Mouse (Mus musculus): ENCODE data around the gene Cnot4. TPM values are rescaled to one million over a fixed set of nuclear protein-coding genes. Genes with fewer than 3 reads are reported as not detected.
A peak's percentile ranks its signal among the peaks of the same experiment; 100 is the strongest.

Cnot4 gene
- polyA plus RNA-seq, 1 experiment from 2014 or later = 27.9 TPM

DNA sequence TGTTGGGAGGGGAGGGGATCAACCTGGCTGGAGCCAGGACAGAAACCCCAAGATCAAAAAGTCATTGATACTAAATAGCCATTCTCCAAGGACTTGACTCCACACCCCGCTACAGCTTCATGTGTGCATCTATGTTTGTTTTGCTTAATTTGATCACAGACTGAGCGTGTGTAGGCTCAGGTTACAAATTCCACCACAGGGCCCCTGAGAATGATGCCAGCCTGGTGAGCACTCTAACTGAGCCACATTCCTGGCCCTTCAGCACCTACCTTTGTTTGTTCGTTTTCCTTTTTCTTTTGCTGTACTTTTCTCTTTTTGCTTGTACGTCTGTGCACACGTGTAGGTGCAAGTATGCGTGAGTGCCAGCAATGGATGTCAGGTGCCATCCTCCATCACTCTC lies 144.3 kb downstream of the Cnot4 start:
- H3K4me2 ChIP-seq (replicated peaks) = no peak overlapping the region
- 35% methylated on average over 6 of the region's 6 CpGs for WGBS
- no peak for ATAC-seq (ENCODE audit: insufficient number of reproducible peaks, insufficient read depth, low FRiP score, low TSS enrichment)

DNA sequence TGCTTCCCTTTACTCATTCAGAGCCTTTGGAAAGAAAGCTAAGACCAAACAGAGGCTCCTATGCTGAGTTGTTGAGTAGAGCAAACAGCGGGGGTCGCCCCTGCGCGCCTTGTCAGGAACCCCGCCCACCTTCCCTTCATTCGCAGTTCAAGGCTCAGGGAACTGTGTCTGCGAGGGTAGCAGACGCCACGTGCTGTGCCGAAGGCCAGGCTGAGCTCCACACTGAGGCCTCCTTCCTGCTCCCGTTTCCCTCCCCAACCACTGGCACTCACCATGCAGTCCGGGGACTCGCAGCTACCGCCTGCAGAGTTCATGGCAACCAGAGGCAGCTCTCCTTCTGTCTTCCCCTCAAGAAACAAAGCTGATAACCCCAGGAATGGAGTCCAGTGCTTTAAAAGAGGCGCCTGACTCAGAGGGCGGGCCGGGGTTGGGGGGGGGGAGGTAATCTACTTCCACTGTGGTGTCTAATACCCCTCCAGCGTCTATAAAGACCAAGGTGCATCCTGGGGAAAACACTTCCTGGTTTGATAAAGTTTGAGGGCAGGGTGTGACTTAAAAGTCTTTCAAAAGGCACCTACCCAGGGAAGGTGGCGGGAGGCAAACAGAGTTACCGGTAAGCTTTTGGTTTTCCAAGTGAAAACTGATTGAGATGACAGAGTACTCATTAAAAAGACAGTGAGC lies 145.3 kb downstream of the Cnot4 start, which contains the start of gene Slc23a4:
Gene Slc23a4, minus strand, starts transcription at position 324 of the 681 bp plus-strand sequence.
- H3K27me3 ChIP-seq = no peaks in the 10 kb centered on the region
- peaks cover 18% of the 10 kb centered on the region for H3K4me1 ChIP-seq
- ATAC-seq (ENCODE audit: insufficient number of reproducible peaks, insufficient read depth, low FRiP score, low TSS enrichment) = no peak
- no peaks in the 10 kb centered on the region for H3K9me3 ChIP-seq
- H3K36me3 ChIP-seq = no peaks in the 10 kb centered on the region
- 0 out of 2 replicates have a peak within 1 kb of the TSS, but pooled peaks have one; percentile 46 for H3K27ac ChIP-seq
- H3K9ac ChIP-seq = no peak within 1 kb of the TSS
- WGBS = 10% methylated on average over 20 of the region's 20 CpGs
- no peak within 1 kb of the TSS for H3K4me3 ChIP-seq
- peak within 1 kb of the TSS; percentile 32 for H3K4me2 ChIP-seq (replicated peaks)

More for the DNA sequence above, 144.3 kb downstream of the Cnot4 start:
- H3K27ac ChIP-seq = peak overlapping the region; percentile 46; the same call in 1 of the 2 replicates
- H3K27me3 ChIP-seq = no peaks in the 10 kb centered on the region
- no peaks in the 10 kb centered on the region for H3K36me3 ChIP-seq
- peaks cover 18% of the 10 kb centered on the region for H3K4me1 ChIP-seq
- H3K9me3 ChIP-seq = no peaks in the 10 kb centered on the region
- no peak overlapping the region for H3K4me3 ChIP-seq
- no peak overlapping the region for H3K9ac ChIP-seq

DNA sequence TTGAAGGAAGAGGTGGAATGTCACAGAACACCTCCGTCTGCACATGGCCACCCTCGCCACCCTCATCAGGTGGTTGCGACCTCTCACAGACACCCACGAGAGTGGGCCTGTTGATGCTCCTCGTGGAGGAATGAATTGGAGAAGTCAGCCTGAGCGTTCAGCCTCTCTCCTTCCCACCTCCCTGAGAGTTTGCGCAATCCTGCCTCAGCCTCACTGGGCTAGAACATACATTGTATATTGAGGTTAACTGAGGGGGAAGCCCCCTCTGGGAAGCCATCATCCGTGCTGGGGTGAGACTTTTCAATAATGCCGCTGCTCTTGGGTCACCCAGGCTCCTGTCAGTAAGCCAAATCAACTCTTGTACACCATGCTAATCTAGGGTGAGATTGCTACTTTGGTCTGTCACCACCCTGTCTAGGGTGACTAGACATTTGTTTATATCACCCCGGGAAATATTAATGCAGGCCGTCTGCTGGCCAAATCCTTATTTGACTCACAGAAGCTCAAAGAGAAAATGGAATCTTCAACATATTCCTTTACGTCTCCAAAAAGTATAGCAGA lies 146.4 kb downstream of the Cnot4 start:
- Histone ChIP-seq H3K9me3 (no peaks in the 10 kb centered on the region), H3K27ac (no peak overlapping the region), H3K27me3 (no peaks in the 10 kb centered on the region), H3K4me1 (peaks cover 18% of the 10 kb centered on the region), H3K9ac (no peak overlapping the region), H3K4me2 (replicated peaks) (no peak overlapping the region), H3K36me3 (no peaks in the 10 kb centered on the region), H3K4me3 (no peak overlapping the region)
- WGBS = 89% methylated on average over 12 of the region's 12 CpGs
- no peak for ATAC-seq (ENCODE audit: insufficient number of reproducible peaks, insufficient read depth, low FRiP score, low TSS enrichment)

DNA sequence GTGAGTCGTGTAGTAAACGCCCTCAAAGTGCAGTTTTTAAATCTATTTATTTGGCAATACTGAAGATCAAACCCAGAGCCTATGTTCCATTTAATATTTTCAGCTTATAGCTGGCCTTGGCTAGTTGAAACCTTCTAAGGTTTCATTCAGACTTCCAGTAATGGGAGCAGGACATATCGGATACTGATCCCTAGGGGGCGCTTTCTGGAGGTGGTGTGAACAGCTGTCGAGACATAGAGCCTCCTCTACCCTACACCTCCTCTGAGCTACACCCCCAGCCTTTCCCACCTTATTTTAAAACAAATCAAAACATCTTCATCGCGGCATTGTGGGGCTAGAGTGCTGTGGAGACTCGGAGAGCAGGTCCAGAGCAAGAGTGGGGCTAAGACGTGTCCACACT lies 152.9 kb downstream of the Cnot4 start:
- ATAC-seq (ENCODE audit: insufficient number of reproducible peaks, insufficient read depth, low FRiP score, low TSS enrichment) = no peak
- H3K4me1 ChIP-seq = 0 out of 2 replicates have a peak, but pooled peaks cover 3% of the 10 kb centered on the region
- H3K4me2 ChIP-seq (replicated peaks) = no peak overlapping the region
- no peaks in the 10 kb centered on the region for H3K36me3 ChIP-seq
- H3K27me3 ChIP-seq = no peaks in the 10 kb centered on the region
- no peak overlapping the region for H3K4me3 ChIP-seq
- WGBS = 55% methylated on average over 9 of the region's 9 CpGs
- H3K9me3 ChIP-seq = no peaks in the 10 kb centered on the region
- no peak overlapping the region for H3K9ac ChIP-seq
- H3K27ac ChIP-seq = no peak overlapping the region

DNA sequence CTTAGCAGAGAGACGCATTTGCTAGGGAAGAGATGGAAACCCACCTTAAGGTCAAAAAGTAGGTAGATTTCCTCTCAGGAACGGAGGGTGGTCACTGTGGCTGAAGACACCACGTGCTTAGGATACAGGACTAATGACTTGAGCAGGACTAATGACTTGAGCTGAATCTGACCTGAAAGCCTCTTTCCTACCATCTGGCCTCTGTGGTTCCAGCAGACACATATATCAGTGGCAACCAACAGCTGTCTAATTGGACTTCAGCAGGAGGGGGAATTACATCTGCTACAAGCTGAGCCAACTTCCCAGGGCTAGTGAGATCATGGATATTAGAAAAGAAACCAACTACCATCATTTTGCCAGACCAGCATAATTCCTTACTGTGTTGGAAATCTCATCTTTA lies 154.2 kb downstream of the Cnot4 start:
- no peak for ATAC-seq (ENCODE audit: insufficient number of reproducible peaks, insufficient read depth, low FRiP score, low TSS enrichment)
- Histone ChIP-seq H3K27ac (no peak overlapping the region), H3K9ac (no peak overlapping the region), H3K9me3 (no peaks in the 10 kb centered on the region), H3K4me1 (0 out of 2 replicates have a peak, but pooled peaks cover 3% of the 10 kb centered on the region), H3K4me3 (no peak overlapping the region), H3K27me3 (no peaks in the 10 kb centered on the region), H3K36me3 (no peaks in the 10 kb centered on the region), H3K4me2 (replicated peaks) (no peak overlapping the region)
- 85% methylated on average over 3 of the region's 3 CpGs for WGBS

Other genes with a start within 250 kb of the Cnot4 start
- gene Wdr91, start 222.8 kb downstream of the Cnot4 start, polyA plus RNA-seq (2016; fragmentation: Nextera tagmentation; extraction: Ambion mirVana) = 11.7 and 12.7 TPM in 2 replicates
- gene Stra8, start 213.6 kb downstream of the Cnot4 start, polyA plus RNA-seq (2016; fragmentation: Nextera tagmentation; extraction: Ambion mirVana) = not detected in 2 replicates
- 0.41 and 0.91 TPM in 2 replicates for gene Slc23a4, start 145.3 kb downstream of the Cnot4 start, polyA plus RNA-seq (2016; fragmentation: Nextera tagmentation; extraction: Ambion mirVana)
- 41.0 and 45.1 TPM in 2 replicates for gene Nup205, start 43.7 kb upstream of the Cnot4 start, polyA plus RNA-seq (2016; fragmentation: Nextera tagmentation; extraction: Ambion mirVana)
- 0.57 and 0.59 TPM in 2 replicates for gene Slc13a4, start 174.4 kb upstream of the Cnot4 start, polyA plus RNA-seq (2016; fragmentation: Nextera tagmentation; extraction: Ambion mirVana)
- 0.14 TPM in 1 of 2 replicates, not detected in the other for gene Fam180a, start 192.4 kb upstream of the Cnot4 start, polyA plus RNA-seq (2016; fragmentation: Nextera tagmentation; extraction: Ambion mirVana)

Measured in embryonic facial prominence, embryonic 12.5 days (tissue).